Mouse (Mus musculus): ENCODE measurements around the gene Klk7. TPM values are rescaled to one million over a fixed set of nuclear protein-coding genes. Genes with fewer than 3 reads are reported as not detected.
A peak's percentile ranks its signal among the peaks of the same experiment; 100 is the strongest.

Gene Klk7
- total RNA-seq (2021): not detected

DNA sequence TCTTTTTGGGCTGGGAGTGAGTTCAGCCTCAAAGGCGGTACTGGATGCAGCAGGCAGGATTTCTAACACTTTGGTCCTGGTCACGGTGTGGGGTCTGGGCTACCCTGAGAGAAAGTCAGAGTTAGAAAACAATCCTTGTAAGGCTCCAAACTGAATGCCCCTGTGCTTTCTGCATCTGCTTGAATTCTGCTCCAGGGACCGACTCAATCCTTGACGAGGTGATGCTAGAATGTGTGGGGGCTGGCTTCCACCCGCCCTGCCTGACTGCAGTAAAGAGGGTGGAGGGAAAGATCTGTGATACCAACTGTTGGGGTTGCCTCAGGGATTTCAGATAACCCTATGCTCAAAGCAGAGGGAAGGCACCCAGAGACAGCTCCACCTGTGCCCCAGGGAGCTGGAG is at the start of gene Klk7:
Gene Klk7 (plus strand): TSS at position 301 of the 400 bp plus-strand sequence.
- intact Hi-C loops (cut with DNase I): no loop called here

GRCm38 (mm10) chr7:43766484-43766883 is 44.6 kb upstream of the Klk7 start:
- intact Hi-C loops (cut with DNase I): no loop called here
- no peak for DNase-seq (ENCODE audit: low spot score in 2 of 2)

More for the DNA sequence above, at the start of gene Klk7:
- DNase-seq (ENCODE audit: low spot score in 2 of 2): no peak

GRCm38 (mm10) chr7:43768597-43768996 is 42.5 kb upstream of the Klk7 start, which contains the start of gene Klk12:
Klk12 (plus strand) TSS chr7:43768897.
- intact Hi-C loops (cut with DNase I): no loop called here

GRCm38 (mm10) chr7:43769636-43770035 is 41.5 kb upstream of the Klk7 start:
- DNase-seq (ENCODE audit: low spot score in 2 of 2): no peak
- intact Hi-C loops (cut with DNase I): no loop called here

More at GRCm38 (mm10) chr7:43768597-43768996, 42.5 kb upstream of the Klk7 start, which contains the start of gene Klk12:
- no peak for DNase-seq (ENCODE audit: low spot score in 2 of 2)

GRCm38 (mm10) chr7:43770701-43771100 is 40.4 kb upstream of the Klk7 start:
- no peak for DNase-seq (ENCODE audit: low spot score in 2 of 2)
- intact Hi-C loops (cut with DNase I): no loop called here

- DNase-seq (ENCODE audit: low spot score in 2 of 2): no peak
- intact Hi-C loops (cut with DNase I): no loop called here
These were observed 39.2 kb upstream of the Klk7 start for GRCm38 (mm10) chr7:43771916-43772315.

- intact Hi-C loops (cut with DNase I): no loop called here
These were observed 38.2 kb upstream of the Klk7 start for GRCm38 (mm10) chr7:43772901-43773300.

DNA sequence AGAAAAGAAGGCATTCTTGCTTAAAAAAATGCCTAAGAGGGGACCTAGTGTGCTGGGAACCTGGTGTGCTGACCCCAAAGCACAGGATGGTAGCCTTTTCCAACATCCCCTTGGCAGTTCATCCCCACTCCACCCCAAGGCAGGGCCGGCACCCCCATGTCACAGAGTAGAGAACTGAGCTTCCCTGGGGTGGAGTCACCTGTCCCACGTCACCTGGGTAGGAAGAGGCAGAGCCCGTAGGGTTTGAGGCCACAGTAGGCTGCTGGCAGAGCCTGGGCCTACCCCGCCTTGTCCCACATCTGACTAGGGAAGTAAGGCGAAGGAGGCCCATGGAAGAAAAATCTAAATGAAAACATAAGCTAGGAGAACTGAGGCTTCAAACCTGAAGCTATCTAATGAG is 36.7 kb upstream of the Klk7 start, which contains the start of gene Klk11:
Gene Klk11 (plus strand): TSS at position 241 of the 400 bp plus-strand sequence.
- intact Hi-C loops (cut with DNase I): no loop called here

More at GRCm38 (mm10) chr7:43772901-43773300, 38.2 kb upstream of the Klk7 start:
- no peak for DNase-seq (ENCODE audit: low spot score in 2 of 2)

DNA sequence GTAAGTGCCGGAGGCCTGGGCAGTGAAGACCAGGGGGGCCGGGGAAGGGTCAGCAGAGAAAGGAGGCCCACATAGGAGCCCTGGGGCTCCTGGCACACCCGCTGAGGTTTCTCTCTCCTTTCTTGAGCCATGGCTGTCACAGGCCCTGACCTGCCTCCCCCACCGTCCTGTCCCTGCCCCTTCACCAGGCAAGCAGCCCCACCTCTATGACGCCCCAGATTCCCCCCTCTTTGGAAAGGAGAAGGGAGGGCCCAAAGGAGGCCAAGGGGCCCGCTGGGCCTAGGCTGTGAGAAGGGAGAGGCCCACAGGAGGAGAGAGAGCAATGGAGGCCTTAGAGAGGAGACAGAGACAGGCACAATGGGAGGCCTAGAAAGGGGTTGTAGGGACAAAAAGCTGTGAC is 36.3 kb upstream of the Klk7 start:
- DNase-seq (ENCODE audit: low spot score in 2 of 2): no peak
- intact Hi-C loops (cut with DNase I): no loop called here

More for the DNA sequence above, 36.7 kb upstream of the Klk7 start, which contains the start of gene Klk11:
- no peak for DNase-seq (ENCODE audit: low spot score in 2 of 2)

GRCm38 (mm10) chr7:43775311-43776057 is 35.6 kb upstream of the Klk7 start:
- intact Hi-C loops (cut with DNase I): no loop called here
- no peak for DNase-seq (ENCODE audit: low spot score in 2 of 2)

GRCm38 (mm10) chr7:43776506-43776905 is 34.6 kb upstream of the Klk7 start:
- no peak for DNase-seq (ENCODE audit: low spot score in 2 of 2)
- intact Hi-C loops (cut with DNase I): no loop called here

- intact Hi-C loops (cut with DNase I): no loop called here
- no peak for DNase-seq (ENCODE audit: low spot score in 2 of 2)
These were observed 33.7 kb upstream of the Klk7 start for GRCm38 (mm10) chr7:43777423-43777822.

DNA sequence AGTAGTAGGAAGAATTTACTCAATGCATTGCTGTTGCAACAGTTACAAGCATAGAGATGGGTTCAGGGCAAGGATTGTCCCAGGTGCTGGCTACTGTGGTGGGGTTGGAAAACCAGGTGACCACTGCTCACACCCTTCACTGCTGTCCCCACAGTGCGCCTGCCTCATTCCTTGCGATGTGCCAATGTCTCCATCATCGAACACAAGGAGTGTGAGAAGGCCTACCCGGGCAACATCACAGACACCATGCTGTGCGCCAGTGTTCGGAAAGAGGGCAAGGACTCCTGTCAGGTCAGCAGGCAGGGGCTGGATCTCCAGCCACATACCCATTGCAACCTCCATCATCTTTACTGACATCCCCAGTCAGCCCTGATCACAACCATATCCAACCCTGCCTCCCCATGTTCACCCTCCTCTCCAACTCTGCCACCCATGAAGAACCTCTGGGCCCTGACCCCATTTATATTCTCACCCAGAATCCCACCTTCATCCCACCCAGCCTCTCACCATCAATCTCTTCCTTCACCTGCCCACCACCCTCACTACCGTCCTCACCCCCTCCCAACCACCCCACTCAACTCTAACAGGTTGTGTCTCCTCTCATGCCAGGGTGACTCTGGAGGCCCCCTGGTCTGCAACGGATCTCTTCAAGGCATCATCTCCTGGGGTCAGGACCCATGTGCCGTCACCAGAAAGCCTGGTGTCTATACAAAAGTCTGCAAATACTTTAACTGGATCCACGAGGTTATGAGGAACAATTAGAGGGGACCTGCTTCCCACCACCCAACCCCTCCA is 32.7 kb upstream of the Klk7 start:
- no peak for DNase-seq (ENCODE audit: low spot score in 2 of 2)
- intact Hi-C loops (cut with DNase I): no loop called here

GRCm38 (mm10) chr7:43780241-43780640 is 30.9 kb upstream of the Klk7 start:
- no peak for DNase-seq (ENCODE audit: low spot score in 2 of 2)

DNA sequence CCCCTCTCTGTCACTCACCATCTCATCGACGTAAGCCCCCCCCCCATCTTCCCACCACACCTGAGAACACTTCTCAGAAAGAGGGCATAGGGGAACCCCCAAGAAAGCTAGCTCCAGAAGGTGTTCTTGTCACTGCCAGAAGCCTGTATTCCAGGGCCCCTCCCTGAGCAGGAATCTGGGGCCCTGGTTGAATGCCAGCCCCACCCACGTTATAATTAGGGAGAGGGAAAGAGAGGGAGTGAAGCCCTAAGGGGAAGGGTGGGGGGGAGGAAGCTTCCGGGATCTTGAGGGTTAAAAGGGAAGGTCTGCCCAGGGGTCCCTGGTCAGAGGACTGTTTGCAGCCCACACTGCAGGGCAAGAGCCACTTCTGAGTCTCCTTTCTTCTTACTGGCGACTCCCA is 30.3 kb upstream of the Klk7 start, which contains the start of gene Klk10:
Gene Klk10 (plus strand): TSS at position 290 of the 400 bp plus-strand sequence.
- no peak for DNase-seq (ENCODE audit: low spot score in 2 of 2)
- intact Hi-C loops (cut with DNase I): loop anchor here (5.0 to 10.0 kb wide), 2 partner anchors 94 to 103 kb away; no protein-coding TSS in a partner anchor

More at GRCm38 (mm10) chr7:43780241-43780640, 30.9 kb upstream of the Klk7 start:
- intact Hi-C loops (cut with DNase I): loop anchor here (5.0 to 10.0 kb wide), 2 partner anchors 95 to 103 kb away; no protein-coding TSS in a partner anchor

- intact Hi-C loops (cut with DNase I): loop anchor here (5.0 to 10.0 kb wide), 2 partner anchors 93 to 104 kb away; no protein-coding TSS in a partner anchor
- DNase-seq (ENCODE audit: low spot score in 2 of 2): no peak
These were observed 29.6 kb upstream of the Klk7 start for GRCm38 (mm10) chr7:43781541-43781940.

DNA sequence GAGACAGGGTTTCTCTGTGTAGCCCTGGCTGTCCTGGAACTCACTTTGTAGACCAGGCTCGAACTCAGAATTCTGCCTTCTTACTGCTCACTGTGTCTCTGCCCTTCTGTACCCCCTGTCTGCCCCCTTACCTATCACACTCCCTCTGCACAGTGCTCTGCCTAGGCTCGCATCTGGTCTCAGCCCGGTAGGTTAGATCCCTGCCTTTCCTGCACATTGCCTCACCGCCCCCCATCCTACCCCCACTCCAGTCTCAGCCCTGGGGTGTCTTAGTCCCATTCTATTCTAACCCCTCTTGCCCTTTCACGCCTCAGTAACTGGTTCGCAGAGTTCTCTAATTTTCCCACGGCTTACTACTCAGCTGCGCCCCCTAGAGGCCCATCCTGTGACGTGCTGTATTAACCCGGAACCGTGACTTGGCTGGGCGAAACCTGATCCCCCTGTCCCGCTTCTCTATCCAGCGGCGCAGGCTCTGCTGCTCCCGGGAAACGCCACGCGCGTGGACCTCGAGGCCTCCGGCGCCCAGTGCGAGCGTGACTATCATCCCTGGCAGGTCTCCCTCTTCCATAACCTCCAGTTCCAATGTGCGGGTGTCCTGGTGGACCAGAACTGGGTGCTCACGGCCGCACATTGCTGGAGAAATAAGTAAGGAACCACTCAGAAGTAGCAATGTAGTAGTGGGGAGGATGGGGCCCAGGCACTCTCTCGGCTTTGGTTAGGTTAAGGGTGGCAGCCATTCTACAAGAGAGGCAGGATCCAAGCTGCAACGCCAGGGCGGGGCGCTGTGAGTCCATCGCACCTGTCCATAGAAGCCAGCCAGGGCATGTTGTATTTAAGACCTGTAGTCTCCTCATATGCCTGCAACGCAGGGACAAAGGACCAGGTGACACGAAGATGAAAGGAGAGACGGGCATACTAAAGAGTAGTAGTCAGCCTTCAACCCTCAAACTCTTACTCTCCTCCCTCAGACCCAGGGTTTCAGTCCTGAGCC is 28.5 kb upstream of the Klk7 start:
- intact Hi-C loops (cut with DNase I): loop anchor here (5.0 to 10.0 kb wide), 2 partner anchors 92 to 105 kb away; no protein-coding TSS in a partner anchor
- DNase-seq (ENCODE audit: low spot score in 2 of 2): peak; percentile 31 to 45

GRCm38 (mm10) chr7:43785286-43785685 is 25.8 kb upstream of the Klk7 start:
- intact Hi-C loops (cut with DNase I): loop anchor here (10.0 kb wide), 1 partner anchor 90 kb away; no protein-coding TSS in a partner anchor
- DNase-seq (ENCODE audit: low spot score in 2 of 2): no peak

DNA sequence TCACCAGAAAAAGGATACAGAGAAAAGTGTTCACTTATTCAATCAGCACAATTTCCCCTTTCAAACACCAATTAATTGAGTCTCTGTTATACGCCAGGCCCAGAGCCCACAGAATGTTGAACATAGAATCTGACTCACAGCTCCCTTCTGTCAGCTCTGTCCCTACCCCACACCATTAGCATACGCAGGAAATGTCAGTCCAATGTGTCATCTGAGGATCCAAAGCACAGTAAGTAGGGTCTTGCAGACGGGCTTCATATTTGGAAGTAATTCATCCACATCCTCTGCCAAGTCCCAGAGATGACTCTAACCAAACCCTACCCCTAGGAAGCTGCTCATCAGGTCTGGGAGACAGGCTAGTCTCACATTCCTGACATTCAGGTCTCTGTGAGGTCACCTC is 23.0 kb upstream of the Klk7 start:
- DNase-seq (ENCODE audit: low spot score in 2 of 2): no peak
- intact Hi-C loops (cut with DNase I): loop anchor here (10.0 kb wide), 1 partner anchor 87 kb away; no protein-coding TSS in a partner anchor

Measured in left cerebral cortex, postnatal 36 days (tissue).